Mouse (Mus musculus): Measurements from ENCODE around the gene Cst9.

Gene Cst9

DNA sequence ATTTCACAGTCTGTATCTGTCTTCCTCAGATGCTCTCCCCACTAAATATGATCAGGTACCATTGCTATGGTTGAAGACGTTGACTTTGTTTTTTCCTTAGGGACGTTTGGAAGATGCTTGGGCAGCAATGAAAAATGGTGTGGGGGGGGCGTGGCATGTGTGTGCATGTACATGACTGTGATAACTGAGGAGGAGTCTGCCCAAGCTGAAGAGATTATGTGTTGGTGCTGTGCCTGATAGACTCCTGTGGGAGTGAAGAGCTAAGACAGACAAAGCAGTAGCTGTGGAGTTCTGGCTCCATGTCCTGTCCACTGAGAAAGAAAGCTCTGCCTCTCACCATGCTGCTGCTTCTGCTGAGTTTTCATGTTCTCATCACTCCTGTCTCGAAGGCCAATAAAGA, at the start of gene Cst9:
Gene Cst9 (plus strand): TSS at position 236 of the 400 bp plus-strand sequence.
- DNase-seq (ENCODE audit: low read depth, low spot score): no peak

DNA sequence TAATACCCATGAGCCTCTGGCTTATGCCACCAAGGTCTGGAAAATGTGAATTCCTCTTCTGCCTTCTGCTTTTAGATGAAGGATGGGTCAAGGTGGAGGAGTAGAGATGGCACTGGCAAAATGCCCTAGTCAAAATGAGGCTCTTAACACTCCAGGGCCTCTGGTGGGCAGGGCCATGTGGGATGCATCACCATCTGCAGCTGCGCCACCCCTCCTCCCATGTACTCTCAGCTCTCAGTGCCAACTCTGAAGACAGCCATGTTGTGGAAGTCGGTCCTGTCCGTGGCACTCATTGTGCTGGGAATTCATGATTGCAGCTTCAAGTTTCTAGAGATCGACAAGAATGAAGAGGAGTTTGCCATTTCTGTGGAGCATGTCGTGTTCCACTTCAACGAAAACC, 45.8 kb upstream of the Cst9 start, which contains the start of gene Cst12:
Gene Cst12 (plus strand): TSS at position 220 of the 400 bp plus-strand sequence.
- DNase-seq (ENCODE audit: low read depth, low spot score): no peak

DNA sequence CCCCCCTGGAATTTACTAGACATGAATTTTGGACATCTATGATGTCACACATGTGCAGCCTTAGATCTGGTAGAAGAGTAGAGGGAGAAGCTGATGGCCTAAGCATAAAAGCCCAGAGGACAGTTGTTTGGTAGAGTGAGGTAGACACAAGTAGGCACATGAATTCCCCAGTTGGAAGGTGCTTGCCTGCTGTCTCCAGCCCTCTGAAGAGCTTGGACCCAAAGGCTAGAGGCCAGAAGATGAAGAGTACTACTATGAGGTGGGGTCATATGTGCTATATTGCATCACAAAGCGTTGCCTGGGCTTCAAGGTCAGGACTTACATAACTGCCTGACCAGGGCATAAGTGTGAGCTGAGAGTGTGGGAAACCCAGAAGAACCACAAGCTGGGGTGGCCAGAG, 36.5 kb upstream of the Cst9 start, which contains the start of gene Cst8:
Gene Cst8 (plus strand): TSS at position 301 of the 400 bp plus-strand sequence.
- no peak for DNase-seq (ENCODE audit: low read depth, low spot score)

DNA sequence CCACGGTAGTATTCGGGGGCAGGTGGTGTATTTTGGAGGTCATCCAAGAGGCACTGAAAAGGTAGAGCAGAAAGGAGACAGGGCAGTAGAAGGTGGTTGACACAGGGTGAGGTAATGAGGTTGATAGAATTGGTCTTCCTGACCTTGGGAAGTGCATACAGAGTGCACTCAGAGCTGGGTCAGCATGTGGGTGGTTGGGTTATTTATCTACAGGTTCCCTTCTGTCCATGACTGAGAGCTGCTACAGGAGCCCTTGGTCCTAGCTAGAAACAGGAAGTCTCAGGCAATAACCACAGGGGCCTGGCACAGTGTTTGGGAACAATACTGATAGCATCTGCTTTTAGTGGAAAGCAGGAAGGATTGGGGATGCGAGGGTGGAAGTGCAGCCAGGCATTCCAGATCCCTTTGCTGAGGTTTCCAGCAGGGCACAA, 33.4 kb upstream of the Cst9 start:
- no peak for DNase-seq (ENCODE audit: low read depth, low spot score)

DNA sequence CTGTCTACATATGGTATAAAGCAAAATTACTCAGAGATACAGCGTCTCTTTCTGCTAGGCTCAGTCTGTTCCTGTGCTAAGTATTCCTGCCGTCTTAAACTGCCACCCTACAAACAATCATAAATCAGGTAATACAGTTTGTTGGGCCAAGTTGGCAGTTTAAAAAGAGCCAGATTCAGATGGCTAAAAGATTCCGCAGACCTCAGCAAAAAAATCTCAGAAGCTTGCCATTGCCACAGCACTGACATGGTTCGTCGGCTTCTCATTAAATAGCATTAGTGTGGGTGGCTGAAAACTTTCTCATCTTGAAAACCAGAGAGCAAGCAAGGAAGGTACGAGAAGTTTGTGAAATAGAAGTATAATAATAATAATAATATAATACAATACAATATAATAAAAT, 28.3 kb upstream of the Cst9 start:
- no peak for DNase-seq (ENCODE audit: low read depth, low spot score)

DNA sequence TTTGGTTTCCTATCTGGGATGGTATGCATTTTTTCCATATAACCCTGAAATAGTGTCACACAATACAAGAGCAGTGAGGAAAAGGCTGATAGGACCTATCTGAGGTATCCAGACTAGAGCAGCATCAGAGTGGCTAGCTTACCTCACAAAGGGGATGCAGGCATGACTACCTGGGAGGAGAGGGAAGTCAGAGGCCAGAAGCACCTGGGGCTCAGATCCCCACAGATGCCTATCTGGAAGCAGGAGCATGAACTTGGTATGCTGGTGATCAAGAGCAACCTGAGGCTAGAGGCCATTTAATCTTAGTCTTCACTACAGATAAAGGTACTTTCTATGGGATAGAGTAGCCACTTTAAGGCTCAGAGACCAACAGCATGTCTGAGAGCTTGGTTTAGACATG, 15.0 kb upstream of the Cst9 start, which contains the start of gene Cst13:
Gene Cst13 (plus strand): TSS at position 173 of the 400 bp plus-strand sequence.
- DNase-seq (ENCODE audit: low read depth, low spot score): no peak

DNA sequence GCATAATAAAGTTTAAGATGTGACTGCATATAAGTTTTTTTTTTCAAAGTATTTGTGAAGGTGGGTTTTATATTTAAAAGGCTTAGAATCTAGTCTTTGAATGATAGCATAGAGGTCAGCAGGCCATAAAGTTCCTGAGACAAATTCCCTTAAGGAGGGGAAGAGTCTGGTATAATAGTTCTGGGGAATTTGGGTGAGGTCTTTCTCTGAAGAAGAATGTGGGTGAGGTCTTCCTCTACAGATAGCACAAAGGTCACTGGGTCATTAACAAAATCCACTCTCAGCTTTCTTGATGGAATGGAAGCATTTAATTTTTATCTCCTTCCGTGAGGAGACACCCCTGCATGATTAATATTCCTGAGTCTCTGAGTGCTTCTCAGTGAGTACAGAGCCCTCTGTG, 9.0 kb upstream of the Cst9 start:
- DNase-seq (ENCODE audit: low read depth, low spot score): no peak

DNA sequence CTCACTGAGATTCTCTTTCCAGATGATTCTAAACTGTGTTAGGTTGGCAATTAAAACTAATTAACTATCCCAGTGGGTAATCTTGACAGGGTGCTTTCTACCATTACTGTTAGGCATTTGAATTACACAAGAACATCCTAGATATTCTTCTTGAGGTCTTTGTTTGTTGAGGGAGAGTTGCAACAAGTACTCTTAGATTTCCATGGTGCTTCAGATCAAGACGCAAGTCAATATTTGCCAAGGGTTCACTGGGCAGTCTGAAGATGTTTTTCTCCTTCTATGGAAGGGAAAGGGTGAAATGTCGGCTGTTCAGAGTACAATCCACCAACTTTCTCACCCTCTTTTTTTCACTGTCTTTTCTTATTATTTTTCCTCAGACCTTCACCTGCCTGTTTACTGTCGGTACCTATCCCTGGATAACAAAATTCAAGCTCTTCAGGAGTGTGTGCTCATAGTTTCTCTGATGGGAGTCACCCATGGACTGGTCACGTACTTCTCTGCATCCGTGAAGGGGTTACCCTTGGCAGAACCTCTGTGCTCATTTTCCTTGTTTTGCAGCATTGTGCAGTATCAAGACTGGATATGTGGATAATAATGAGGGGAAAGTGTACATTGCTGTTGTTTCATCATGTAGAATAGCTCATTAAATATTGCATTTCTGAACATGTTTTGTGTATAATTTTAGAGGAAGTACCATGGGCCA, 3.3 kb downstream of the Cst9 start:
- DNase-seq (ENCODE audit: low read depth, low spot score): no peak

DNA sequence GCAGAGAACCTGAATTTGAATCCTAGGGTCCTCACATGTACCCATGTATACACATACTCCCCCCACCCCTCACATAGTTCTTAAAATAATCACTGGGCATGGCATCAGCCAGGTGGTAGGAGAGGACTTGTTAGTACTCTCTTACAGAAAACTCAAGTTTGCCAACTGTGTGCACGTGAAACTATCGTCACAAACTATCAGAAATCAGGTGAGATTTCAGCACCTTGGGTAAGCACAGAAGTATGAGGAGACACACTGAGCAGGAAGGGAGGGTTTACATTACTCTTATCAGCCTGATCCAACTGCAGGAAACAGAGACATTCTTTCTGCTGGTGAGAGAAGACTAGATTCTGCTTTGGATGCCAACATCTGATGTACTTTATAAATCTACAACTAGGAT, 4.3 kb downstream of the Cst9 start:
- DNase-seq (ENCODE audit: low read depth, low spot score): no peak

DNA sequence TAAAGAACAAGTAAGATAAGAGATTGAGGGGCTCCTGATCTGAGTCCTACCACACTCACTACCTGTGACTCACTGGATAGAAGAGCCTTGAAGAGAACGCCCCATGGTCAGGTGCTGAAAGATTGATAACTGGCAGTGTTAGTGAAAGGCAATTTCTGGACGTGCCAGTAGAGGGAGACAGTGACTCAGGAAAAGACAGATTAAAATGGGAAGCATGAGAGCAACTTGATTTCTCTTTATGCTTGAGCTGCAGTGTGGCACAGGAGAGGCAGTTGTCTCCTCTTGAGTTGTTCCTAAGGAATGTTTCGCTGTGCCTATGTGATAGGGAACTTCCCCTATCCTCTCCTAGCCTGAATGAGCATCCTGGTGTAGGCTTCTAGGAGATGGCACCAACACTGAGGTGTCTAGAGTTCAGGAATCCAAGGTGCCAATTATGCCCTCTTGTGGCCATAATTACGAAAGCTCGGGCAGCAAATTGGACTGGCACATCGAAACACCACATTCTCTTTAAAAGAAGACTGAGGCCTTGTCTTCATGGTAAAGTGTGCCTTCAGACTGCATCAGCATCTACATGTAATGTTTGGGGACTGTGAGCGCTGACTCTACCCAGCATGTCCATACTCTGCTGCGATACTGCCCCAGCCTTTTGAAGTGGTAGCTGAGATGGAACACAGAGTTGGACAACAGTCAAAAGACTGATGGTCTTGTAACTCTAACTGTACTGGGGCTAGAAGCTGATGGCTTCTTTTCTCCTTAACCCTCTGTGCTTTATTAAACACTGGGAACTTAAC, 16.4 kb downstream of the Cst9 start:
- peak; percentile 55 for DNase-seq (ENCODE audit: low read depth, low spot score)

DNA sequence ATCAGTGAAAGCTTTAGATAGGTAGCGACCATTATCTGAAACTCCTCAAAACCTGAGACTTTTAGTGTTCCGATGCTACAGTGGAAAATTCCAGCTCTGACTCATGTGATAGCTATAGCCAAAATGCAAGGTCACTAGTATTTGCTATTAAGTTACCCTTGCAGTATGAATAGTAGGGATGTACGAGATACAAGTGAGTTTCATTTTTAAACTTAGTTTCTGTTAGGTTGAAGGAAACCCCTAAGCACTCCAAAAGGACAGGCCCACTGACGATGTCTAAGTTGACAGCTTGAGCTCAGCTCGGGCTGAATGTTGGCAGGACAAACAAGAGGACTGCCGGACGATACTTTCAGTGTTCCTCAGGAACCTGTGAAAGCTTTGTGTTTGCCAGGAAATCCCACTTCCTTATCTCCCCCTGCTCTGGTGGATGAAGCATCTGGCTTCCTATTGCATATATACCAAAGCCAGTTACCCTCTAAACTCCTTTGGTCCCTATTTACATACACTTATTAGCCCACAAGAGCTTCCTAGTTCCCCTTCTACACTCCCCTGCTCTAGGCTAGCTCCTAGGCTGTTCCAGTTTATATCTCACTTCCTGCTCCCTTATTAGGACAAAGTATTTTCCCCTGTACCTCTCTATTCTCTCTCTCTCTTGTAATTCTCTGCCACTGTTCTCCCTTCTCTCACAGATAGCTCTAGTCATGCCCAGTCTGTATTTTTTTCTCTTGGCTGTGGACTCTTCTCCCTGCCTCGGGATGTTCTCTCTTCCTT, 21.9 kb downstream of the Cst9 start:
- DNase-seq (ENCODE audit: low read depth, low spot score): no peak

DNA sequence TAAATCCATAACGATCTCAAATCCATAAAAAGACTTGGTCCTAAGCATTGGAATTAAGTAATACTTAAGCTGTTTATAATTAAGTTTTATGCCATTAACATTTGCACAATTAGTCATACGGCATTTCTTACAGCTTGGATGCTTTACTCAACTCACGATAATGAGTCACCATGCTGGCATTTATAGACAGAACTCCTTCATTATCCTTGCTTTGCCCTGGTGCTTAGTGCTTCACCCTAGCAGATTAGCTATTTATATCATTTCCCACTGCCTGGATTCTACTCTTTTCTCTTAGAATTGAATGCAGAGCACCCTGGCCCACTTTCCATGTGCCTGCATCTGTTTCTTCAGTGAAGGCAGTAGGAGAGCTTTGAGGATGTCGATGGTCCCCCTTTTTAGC, 22.6 kb downstream of the Cst9 start:
- DNase-seq (ENCODE audit: low read depth, low spot score): no peak

DNA sequence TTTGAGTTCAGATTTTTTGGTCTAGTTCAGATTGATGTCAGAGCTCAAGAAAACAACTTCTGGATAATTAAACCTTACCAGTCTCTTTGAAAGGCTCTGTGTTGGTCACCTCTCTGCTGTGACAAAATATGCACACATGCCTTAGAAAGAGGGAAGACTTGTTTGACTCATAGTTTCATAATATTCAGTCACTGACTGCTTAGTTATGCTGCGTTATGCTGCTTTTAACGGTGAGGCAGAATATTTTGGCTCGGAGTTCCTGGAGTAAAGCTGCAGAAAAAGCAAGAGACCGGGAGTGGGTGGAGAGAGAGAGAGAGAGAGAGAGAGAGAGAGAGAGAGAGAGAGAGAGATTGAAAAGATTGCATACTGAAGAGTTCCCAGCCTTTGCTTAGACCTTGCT, 26.0 kb downstream of the Cst9 start:
- DNase-seq (ENCODE audit: low read depth, low spot score): no peak

DNA sequence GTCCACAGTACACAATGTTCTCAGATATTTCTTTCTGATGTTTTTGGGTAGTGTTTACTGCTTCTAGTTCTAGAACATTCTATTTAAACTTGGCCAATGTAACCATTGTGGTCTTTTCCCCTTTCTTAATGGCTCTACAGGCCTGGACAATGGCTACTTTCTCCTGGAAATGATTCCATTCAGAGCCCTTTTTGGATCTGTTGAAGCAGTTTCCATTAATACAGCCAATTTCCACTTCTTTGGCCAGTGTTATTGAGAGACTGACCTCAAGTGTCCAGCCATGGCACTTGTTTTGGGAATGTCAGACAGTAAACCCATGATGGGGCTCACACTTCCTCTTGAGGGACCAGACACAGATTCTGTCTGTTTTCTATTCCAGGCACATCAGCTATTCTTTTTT, 26.7 kb downstream of the Cst9 start:
- DNase-seq (ENCODE audit: low read depth, low spot score): no peak

DNA sequence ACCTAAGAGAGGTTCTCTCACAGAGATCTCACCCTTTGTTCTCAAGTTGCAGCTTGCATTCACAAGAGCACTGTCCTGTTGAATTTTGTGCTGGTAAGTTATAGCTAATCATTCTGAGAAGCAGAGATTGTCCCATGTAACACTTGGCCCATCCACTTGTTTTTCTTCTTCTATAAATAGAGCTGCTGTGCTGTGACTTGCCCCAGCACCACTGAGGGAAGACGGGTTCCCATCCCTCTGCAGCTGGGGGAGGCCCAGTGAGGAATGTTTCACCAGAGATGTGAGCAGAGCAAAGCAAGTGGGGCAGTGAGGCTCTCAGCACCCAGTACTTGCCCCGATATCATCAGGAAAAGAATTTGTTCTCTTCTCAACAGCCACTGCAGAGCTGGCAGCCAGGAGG, 30.0 kb downstream of the Cst9 start, which contains the start of gene 9230104L09Rik:
Gene 9230104L09Rik (minus strand): TSS at position 73 of the 400 bp plus-strand sequence.
- no peak for DNase-seq (ENCODE audit: low read depth, low spot score)

DNA sequence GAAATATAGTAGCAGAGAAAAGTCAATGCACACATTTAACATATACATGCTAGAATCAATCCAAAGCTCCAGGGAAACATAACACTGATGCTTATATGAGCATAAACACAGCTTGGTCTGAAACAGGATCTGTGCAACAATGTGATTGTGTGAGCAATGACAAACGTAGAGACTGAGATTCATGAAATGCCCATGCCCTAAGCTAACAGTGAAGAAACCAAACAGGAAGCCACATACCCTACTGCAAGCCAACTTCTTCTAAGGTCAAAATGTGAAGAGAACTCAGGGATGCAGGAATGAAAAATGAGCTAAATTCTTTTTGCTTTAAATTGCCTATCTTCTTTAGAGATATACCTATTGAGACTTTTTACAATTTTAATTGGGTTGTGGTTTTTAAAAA, 34.0 kb downstream of the Cst9 start:
- no peak for DNase-seq (ENCODE audit: low read depth, low spot score)

DNA sequence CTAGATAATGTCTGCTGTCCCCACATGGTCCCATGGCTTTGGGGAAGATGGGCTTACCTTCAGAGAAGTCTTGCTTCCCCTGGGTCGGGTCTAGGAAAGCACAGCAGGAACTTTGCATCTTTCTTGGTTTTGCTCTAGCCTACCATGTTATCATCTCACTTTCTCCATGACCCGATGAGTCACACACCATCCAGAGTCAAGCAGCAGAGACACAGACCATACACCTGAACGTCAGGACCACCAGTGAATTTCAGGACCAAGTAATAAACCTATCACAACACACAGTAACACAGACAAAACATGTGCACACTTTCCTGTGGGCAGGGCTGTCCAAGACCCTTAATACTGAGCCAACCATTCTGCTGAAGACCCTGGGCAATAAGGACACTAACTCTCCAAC, 35.6 kb downstream of the Cst9 start:
- DNase-seq (ENCODE audit: low read depth, low spot score): no peak

DNA sequence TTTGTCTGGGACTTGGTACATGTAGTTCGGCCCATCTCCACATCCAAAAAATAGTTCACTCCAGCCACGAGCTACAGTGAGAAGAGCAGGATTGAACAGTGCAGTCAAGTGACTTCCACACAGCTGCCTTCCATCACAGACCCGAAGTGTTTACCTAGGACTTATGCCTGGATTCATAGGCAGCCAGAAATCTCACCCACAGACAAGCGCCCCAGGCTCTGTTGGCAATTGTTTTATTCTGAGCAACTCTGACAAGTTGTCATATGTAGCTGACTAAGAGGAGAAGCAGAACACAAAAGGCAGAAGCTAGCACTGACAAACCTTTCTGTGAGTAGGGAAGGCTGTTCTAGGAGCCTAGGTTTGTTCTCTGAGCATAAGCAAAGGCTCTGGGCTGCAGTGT, 37.9 kb downstream of the Cst9 start:
- DNase-seq (ENCODE audit: low read depth, low spot score): no peak

DNA sequence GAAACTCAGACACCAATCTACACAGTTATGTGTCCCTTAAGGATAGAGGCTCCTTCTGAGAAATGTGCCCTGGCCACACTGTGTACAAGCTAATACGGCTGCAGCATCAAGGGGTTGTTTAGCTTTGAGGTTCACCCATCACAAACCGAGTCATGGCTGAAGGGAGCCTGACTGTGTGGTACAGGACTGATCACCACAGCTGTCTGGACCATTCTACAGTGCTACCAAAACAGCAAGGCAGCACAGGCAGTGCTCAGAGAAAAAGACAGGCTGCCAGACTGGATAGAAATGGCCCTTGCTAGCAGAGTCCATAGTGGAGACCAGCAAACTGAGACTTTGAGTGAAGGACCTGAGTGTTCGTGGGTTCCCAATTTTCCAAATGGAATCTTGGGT, 39.3 kb downstream of the Cst9 start:
- no peak for DNase-seq (ENCODE audit: low read depth, low spot score)

DNA sequence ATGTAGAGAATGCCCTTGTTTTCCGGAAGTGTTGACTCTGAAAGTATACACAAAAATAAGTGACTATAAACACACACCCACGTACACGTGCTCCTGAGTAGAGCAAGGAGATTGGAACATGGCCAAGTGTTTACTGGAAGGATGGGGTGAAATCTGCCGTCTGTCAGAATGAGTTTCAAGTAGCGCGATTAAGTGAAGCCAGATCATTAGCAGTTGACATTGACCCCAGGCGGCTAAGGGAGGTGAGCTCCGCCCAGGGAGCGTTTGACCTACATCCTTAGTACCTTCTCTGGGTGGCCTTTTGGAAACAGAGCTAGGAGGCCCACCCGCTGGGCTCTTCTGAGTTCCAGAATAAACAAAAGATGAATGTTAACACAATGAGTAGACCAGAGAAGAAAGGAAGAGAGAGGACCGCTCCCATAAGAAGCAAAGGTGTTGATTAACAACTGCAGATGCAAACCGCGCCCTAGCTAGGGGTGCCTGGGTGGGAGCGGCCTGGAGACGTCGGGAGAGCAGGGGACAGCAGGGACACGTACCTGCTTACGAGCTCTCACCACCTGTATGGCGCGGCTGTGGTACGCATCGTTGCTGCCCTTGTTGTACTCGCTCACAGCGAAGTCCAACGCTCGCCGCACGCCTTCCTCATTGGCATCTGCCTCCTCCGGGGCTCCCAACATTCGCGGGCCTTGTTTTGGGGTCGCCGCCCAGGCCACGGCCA, 39.8 kb downstream of the Cst9 start:
- peak; percentile 52 for DNase-seq (ENCODE audit: low read depth, low spot score)

DNA sequence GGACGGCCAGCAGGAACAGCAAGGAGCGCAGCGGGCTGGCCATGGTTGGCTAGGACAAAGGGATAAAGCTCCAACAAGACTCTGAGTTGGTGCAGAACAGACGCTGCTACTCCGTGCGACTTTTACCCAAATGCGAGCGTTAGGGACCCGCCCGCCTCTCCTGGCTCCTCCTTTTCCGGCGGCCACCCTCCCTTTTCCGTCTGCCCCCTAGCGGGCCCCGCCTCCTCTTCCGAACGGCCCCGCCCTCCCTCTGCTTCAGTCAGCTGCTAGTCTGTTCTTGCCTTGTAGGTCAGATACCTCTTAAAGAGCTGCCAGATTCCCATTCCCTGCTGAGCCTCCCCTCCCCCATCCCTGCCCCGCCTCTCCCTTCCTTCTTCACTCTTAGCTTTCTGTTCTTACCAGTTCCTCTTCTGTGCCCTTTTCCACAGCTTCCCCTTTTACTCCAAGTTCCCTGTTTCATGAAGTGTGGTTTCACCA, 40.4 kb downstream of the Cst9 start, which contains the start of gene Cst3:
Gene Cst3 (minus strand): TSS at position 358 of the 477 bp plus-strand sequence.
- peak; percentile 80 for DNase-seq (ENCODE audit: low read depth, low spot score)

All from WW6 (cell line).